In the genomic region with DNA sequence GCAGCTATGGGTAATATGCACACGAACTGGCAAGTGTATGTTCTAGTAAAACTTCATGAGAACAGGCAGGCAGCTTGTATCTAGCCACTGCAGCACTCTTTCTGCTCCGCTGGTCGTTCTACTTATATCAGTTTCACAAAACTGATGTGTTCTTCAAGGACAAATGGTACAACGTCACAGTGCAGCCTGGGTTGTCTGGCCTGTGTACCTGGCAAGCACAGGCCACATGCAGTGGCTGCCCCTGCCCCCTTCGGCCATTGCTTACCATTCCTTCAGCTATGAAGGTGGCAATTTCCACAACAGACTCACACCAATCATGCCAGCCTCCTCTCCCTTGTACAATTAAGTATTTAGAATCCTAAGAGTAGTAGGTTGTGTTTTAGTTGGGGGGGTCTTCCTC, we compare ENCODE assay signal across 22 mouse cellular contexts.
"Had no signal": no experiment of that assay in that cellular context is flagged by ENCODE, and none has a peak within 500 bp of the region (broad histone marks: within the 10 kb centered on the region; RNA-seq: fewer than 3 reads in every experiment).

No protein-coding gene starts in this region.

- H3K9ac ChIP-seq: heart, embryonic 12.5 days; hindbrain, embryonic 13.5 days; hindbrain, embryonic 15.5 days; intestine, embryonic 15.5 days; limb, embryonic 12.5 days; liver, embryonic 13.5 days; liver, embryonic 15.5 days had no signal

- H3K4me3 ChIP-seq: gastrocnemius, adult 2 months; heart, embryonic 10.5 days; heart, embryonic 12.5 days; hindbrain, embryonic 13.5 days; hindbrain, embryonic 15.5 days; intestine, embryonic 15.5 days; layer of hippocampus, adult 2 months; left cerebral cortex, adult 2 months; limb, embryonic 10.5 days; limb, embryonic 12.5 days; liver, embryonic 13.5 days; liver, embryonic 15.5 days had no signal

- H3K36me3 ChIP-seq: hindbrain, embryonic 15.5 days had no signal

- H3K4me2 ChIP-seq: heart, embryonic 12.5 days; hindbrain, embryonic 13.5 days; hindbrain, embryonic 15.5 days; intestine, embryonic 15.5 days; limb, embryonic 12.5 days; liver, embryonic 11.5 days; liver, embryonic 13.5 days; liver, embryonic 15.5 days had no signal

- ATAC-seq: forebrain, embryonic 16.5 days; inflammation-experienced regulatory T-cells, adult 6 months; intestine, embryonic 15.5 days; intestine, postnatal 0 days had no signal

- H3K9me3 ChIP-seq: heart, embryonic 10.5 days; heart, embryonic 12.5 days; hindbrain, embryonic 13.5 days; hindbrain, embryonic 15.5 days; intestine, embryonic 15.5 days; limb, embryonic 10.5 days; limb, embryonic 12.5 days; liver, embryonic 13.5 days; liver, embryonic 15.5 days had no signal

- DNase-seq: gastrocnemius, postnatal 10 days; gastrocnemius, postnatal 25 days; heart, adult 18-20 months; heart, postnatal 10 days; heart, postnatal 4 days; liver; liver, embryonic 13.5 days had no signal

- H3K4me1 ChIP-seq: heart, embryonic 10.5 days; heart, embryonic 12.5 days; hindbrain, embryonic 13.5 days; hindbrain, embryonic 15.5 days; intestine, embryonic 15.5 days; limb, embryonic 10.5 days; limb, embryonic 12.5 days; liver, embryonic 13.5 days; liver, embryonic 15.5 days had no signal

- H3K27me3 ChIP-seq: heart, embryonic 12.5 days; hindbrain, embryonic 13.5 days; hindbrain, embryonic 15.5 days; intestine, embryonic 15.5 days; liver, embryonic 13.5 days; liver, embryonic 15.5 days had no signal

- H3K27ac ChIP-seq: gastrocnemius, adult 2 months; heart, embryonic 10.5 days; hindbrain, embryonic 13.5 days; hindbrain, embryonic 15.5 days; intestine, embryonic 15.5 days; layer of hippocampus, adult 2 months; left cerebral cortex, adult 2 months; limb, embryonic 10.5 days; limb, embryonic 12.5 days; liver, embryonic 13.5 days; liver, embryonic 15.5 days had no signal
